Mouse (Mus musculus) layer of hippocampus, adult 11-12 months (tissue): ENCODE data around the gene Thbs2.
A peak's percentile ranks its signal among the peaks of the same experiment; 100 is the strongest.

Source experiments
- DNase-seq: peaks from one replicate; pipeline ENCODE4 v3.0.0; 2022; ENCODE audit warnings: low spot score

Thbs2 gene

GRCm38 (mm10) chr17:14696281-14696795 lies 2.3 kb upstream of the Thbs2 start:
- DNase-seq = no peak

- no peak for DNase-seq
These were observed 714 bp downstream of the Thbs2 start for GRCm38 (mm10) chr17:14693048-14693993.

DNA sequence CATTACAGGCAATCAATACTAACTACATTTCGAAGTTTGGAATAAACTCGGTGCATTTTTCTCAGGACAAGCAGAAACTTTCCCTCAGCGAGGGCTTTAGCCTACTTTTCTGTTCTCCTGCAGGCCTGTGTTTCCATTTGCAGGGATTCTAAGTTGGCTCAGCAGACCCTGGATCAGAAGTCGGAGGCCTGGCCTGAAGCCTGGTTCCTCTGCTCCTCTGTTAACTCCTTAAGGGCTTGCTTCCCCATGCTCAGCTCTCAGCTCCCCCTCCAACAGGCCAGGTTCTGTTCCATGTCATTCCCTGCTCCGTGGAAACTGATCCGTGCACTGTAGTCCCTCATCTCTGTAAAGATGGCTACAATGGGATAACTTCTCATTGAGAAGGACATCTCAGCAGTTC lies 2.1 kb downstream of the Thbs2 start:
- no peak for DNase-seq

- no peak for DNase-seq
These were observed 2.8 kb downstream of the Thbs2 start for GRCm38 (mm10) chr17:14691197-14691596.

DNA sequence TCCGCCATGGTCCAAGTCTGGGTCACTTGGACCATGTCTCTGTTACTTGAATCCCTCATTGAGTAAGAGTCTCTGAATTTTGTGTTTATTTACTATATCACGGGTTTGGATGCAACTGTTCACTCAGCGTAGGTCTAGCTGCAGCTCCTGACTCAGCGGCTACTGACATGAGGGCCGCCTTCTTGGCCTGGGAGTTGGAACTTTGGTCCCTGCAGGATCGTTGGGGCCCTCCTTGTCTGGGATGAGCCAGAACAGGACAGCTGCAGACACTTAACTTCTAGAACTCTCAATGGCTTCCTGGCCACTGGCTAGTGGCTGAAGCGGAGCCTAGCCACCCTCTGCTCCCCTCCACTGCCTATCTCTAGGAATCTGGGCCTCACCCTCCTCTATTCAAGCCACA lies 11.2 kb downstream of the Thbs2 start:
- DNase-seq = no peak

- DNase-seq = no peak
These were observed 13.0 kb downstream of the Thbs2 start for GRCm38 (mm10) chr17:14681047-14681446.

DNA sequence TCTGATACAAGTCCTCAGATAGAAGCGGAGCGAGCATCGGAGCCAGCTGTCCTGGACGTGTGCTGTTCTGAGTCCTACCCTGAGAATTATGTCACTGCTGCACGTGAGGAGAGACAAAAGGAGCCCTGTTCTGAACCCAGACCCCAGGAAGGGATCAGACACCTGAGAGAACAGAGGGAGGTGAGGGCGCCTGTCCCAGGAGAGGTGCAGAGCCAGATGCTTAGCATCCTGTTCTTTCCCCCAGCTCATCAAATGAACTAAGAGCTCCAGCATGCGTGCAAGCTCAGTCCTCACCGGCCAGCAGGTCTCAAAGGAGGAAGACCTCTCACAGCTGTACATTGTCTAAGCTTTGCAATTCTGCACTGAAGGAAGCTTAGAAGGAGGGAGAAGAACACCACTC lies 16.8 kb downstream of the Thbs2 start:
- no peak for DNase-seq

GRCm38 (mm10) chr17:14675517-14675916 lies 18.5 kb downstream of the Thbs2 start:
- DNase-seq = no peak

GRCm38 (mm10) chr17:14672402-14672801 lies 21.6 kb downstream of the Thbs2 start:
- DNase-seq = peak; percentile 67

GRCm38 (mm10) chr17:14667225-14667624 lies 26.8 kb downstream of the Thbs2 start:
- DNase-seq = no peak

- DNase-seq = no peak
These were observed 27.6 kb downstream of the Thbs2 start for GRCm38 (mm10) chr17:14666451-14666850.

DNA sequence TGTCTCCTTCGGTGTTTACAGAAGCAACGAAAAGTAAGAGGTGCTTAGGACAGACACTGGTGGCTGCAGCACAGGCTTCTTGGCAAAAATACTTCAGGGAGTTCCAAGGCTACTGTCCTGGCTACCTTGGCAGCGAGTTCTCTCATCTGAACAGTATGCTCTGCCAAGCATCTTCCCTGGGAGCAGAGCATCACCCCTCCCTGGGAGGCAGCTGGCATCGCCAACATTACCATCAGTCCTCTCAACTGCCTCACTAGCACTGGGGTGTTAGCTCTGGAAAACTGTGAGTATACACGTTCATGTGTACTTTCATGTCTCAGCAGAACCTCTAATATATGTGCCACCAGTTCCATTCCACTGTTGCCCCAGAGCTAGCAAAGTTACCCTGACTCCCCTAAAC lies 30.7 kb downstream of the Thbs2 start:
- no peak for DNase-seq

- DNase-seq = no peak
These were observed 31.6 kb downstream of the Thbs2 start for GRCm38 (mm10) chr17:14662409-14662808.

DNA sequence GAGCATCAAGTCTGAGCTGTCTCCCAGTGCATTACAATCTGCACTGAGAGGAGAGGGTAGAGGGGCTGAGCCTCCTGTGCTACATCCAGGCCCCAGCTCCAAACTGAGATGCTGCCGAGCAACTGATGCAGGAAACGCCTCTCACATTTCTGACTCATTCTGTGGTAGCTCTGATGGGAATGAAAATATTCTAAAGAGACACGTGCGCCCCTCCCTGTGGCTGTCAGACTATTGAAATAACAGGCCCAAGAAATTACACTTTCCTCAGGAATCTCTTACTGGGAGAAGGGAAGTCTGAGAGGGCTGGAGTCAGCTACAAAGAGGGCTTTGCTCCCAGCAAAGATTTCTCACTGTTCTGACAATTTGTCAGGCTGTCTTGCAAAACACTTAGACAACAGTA lies 34.3 kb downstream of the Thbs2 start:
- no peak for DNase-seq

DNA sequence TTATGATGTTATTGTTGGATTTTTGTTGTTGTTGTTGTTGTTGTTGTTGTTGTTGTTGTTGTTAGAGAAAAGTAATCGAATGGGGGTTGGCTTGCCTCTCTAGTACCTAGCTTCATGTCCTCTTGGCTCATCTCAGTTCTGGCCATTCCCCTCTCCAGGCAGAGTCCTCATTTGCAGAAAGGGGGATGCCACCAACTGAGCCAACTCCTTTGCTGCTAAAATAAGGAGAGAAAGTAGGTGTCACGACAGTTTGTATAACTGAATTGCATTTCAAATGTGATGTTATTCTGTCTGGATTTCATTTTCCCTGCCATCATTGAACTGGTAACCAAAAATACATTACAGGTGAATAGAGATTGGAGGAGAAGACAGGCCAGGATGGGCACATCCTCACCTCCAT lies 35.9 kb downstream of the Thbs2 start:
- no peak for DNase-seq

DNA sequence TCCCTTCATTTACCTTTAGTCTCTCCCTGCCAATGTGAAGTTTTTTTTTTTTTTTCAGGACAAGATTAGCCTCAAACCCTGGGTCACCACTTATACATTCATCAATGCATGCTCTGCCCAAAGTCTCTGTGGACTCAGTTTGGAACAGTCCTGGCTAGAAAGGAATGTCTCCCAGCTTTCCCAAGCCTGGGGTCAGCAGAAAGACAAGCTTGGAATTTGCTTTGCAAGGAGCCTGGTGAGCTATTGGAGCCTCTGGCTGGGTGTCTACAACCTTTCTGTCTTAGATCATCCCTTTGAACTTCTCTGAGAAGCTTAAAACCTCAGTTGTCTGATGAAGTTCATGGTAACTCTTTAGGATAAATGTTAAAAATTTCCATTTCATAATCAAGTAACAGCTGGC lies 36.9 kb downstream of the Thbs2 start:
- DNase-seq = no peak

DNA sequence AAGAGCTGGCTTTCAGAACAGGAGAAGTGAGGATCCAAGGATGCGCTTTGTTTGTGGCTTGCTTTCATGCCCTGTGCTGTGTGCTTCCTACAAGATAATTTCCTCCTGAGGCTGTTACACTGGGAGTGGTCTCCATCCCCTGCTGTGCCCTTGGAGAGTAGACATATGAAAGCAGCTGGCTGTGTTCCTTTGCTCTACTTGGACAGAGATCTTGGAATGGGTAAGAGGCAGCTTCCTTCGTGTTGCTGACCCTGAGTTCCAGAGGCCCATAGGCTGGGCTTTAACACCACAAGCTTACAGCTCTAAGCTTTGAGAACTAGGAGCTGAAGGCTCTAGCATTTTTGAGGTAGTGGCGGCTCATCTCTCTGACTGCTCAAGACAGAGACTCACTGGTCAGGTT lies 39.1 kb downstream of the Thbs2 start:
- DNase-seq = no peak

DNA sequence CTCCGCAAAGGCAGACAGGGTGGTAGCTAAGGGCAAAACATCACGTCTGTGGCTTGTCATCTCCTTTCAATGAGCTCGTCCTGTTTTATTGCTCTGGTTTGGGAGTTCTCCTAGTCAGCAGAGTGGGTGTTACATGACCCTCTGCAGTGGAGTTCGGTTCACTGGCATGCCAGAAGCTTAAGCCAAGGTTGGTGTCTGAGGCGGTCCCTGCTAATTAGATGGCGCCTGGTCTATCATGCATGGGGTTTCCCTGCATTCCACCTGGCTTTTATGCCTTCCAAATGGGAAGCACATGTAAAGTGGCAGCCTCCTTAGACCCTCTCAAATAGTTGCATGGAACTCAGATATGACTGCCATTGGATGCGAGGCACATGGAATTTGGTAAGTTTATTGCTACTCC lies 42.0 kb downstream of the Thbs2 start:
- no peak for DNase-seq

DNA sequence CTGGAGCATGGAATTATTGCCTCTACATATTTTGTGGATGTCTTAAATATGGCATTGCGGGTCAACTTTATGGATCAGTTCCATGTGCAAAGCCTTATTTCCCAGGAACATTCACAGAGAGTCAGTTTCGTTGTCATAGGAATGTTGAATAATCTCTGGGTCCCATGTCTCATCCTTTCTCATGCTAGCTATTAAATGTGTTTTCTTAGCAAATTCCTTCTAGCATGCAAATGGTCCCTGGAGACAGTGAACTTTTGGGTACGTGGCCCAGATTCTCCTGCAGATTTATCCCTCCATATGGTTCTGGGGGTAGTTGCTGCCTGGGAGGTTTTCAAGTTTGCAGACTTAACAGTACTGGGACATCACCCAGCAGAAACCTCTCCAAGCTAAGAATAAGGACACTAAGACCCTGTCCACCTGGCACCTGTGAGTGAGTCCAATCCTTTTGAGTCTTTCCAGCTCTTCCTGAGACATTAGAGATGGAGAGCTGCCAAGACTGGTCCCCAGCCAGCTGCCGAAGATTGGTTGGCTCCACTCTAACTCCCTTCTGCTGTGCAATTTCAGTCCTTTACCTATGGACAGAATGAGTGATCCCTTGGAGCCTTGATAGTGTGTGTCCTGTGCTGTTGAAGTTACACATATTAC lies 45.9 kb downstream of the Thbs2 start:
- no peak for DNase-seq

GRCm38 (mm10) chr17:14643996-14644395 lies 50.0 kb downstream of the Thbs2 start:
- DNase-seq = no peak

DNA sequence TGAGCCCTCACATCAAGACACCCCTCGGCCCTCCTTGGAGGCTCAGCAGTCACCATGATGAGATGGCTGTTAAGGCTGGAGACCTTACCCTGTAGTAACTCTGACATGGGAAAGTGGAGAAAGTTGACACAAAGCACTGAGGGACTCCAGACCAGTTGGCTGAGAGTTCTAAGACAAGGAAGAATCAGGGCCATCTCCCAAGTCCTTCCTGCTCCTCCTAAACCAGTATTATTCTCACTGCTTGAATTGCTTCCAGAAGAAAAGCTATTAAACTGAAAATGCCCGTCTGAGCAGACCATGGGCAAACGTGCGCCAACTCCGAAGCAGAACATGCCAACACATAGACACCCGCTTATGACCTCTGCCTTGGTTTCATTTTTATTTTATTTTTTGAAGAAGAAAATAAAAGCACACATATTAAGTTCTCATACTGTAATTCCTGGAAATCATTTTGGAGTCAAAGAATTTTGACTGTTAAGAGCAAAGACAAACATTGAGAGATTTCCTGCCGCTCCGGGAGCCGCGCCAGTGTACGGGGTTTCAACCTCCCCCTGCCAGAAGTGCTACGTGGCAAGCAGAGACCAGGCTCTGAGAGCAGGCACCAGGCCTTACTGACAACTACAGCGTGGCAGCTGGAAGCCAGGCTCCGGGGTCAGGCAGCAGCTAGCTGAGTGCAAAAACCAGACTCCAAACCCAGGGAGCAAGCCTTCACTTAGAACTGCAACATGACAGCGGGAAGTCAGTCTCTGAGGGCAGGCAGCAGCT lies 53.5 kb downstream of the Thbs2 start:
- DNase-seq = no peak

DNA sequence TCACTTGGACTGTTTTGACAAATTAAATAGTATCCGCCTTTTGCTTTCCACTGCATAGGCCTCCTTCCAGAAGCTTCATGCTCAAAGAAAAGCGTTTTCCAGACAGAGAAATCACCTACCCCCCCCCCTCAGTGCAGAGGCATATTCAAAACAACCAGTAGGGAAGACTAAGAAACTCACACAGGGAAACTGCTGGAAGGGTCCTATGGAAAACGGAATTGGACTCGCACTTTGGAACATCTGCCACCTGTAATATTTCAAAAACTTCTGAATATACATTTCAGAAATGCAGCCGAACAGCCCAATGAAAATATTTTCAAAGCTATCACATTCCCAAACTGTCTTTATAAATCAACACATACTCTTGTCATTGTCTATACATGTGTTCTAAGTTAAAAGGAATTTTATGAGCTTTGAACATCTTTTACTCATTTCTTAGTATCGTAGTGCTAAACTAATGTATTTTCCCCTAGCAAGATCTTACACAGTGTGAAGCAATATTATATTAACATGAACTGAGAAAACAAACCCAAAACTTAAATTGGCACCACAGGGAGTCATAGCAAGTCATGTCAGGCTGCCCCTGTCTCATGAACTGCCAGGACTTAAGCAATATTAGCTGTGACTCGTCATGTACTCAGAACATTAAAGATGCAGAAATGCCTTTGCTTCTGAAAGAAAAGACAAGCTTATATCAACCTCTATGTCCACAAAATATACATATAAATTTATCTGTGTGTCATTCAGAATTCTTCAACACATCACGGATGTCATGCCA lies 58.3 kb downstream of the Thbs2 start:
- no peak for DNase-seq
